Mouse (Mus musculus): Measurements from ENCODE around the gene Prdm15. TPM values are rescaled to one million over a fixed set of nuclear protein-coding genes. Genes with fewer than 3 reads are reported as not detected.

Gene Prdm15
- total RNA-seq, 1 experiment from 2014 or later, result 14.5 TPM

GRCm38 (mm10) chr16:97748421-97748820 is 103.2 kb downstream of the Prdm15 start:
- no peak for DNase-seq

Small RNA genes within 50 kb of the gene (microRNA-seq; reads per million reads assigned to microRNA genes)
- gene Mir6964, result 0.69 to 1.1 reads per million in 2 experiments

Other genes starting within 250 kb of the Prdm15 start
- not detected in 2 replicates for gene Tmprss2, start 240.7 kb downstream of the Prdm15 start, total RNA-seq (2021)
- 0.33 and 0.43 TPM in 2 replicates for gene Ripk4, start 88.1 kb downstream of the Prdm15 start, total RNA-seq (2021)
- 24.7 and 25.2 TPM in 2 replicates for gene C2cd2, start 110.7 kb upstream of the Prdm15 start, total RNA-seq (2021)
- 35.4 and 35.6 TPM in 2 replicates for gene Zbtb21, start 110.8 kb upstream of the Prdm15 start, total RNA-seq (2021)
- gene B230307C23Rik, start 145.5 kb upstream of the Prdm15 start, total RNA-seq (2021), result 45.3 and 48.6 TPM in 2 replicates
- 9.9 and 12.5 TPM in 2 replicates for gene A630089N07Rik, start 230.6 kb upstream of the Prdm15 start, total RNA-seq (2021)

Data from adrenal gland, postnatal 25 days (tissue).